Mouse (Mus musculus): Measurements from ENCODE around the gene Mettl15. TPM values are rescaled to one million over a fixed set of nuclear protein-coding genes. Genes with fewer than 3 reads are reported as not detected.

The Mettl15 gene
- polyA plus RNA-seq, 1 experiment: 5.1 TPM

DNA sequence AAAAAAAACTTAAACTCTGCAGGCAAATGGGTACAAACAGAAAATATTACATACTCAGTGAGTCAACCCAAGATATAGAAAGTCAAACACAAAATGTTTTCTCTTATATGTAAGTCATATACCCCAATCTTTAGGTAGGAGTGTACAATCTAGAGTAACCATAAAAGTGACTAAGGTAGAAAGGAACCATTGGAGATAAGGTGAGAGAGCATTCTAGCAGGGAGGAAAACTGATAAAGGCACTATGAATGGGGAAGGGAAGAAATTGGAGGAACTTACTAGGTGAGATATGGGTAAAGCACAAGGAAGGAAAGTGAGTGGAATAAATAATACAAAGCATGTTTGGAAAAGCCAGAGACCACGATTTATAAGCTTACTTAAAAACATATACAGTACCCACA, 122.0 kb downstream of the Mettl15 start:
- DNase-seq (ENCODE audit: low read depth): no peak

DNA sequence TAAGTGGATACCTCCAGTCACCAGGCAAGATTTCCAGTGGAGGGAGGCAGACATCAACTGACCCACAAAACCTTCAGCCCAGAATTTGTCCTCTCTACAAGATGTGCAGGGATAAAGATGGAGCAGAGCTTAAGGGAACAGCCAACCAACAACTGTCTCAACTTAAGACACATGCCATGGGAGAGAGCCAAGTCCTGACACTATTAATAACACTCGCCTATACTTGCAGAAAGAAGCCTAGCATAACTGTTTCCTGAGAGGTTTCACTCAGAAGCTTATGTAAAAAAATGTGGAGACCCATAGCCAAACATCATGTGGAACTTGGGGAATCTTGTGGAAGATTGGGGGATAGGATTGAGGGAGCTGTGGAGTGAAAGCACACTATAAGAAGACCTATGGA, 124.4 kb downstream of the Mettl15 start:
- DNase-seq (ENCODE audit: low read depth): no peak

DNA sequence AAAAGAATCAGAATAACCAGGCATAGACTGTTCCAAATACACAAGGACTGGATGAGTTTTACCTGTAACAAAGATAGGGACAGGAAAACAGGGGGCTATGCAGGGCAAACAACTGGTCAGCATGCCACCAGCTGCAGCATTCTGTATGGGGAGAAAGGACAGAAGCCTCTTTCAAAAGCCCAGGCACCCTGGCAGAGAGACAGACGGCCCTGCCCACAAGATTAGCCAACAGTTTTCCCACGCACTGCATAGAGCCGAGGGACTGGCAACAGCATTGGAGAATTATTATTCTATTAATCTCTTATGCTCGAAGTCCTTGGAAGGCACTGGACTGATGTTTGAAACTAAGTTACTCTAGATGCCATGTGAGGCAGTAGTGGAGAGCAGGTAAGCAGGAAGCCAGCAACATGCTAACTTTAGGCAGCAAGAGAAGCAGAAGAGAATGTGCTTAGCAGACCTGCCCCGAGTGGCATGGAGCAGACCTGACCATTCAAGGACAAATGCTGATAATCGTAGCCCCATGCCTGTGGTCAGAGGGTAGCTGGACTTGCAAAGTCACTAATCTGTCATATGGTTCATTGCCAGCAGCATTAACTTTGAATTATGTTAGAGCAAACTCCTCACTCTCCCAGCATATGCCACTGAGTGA, 127.0 kb downstream of the Mettl15 start:
- peak; percentile 16 for DNase-seq (ENCODE audit: low read depth)

- no peak for DNase-seq (ENCODE audit: low read depth)
Observed at GRCm38 (mm10) chr2:109147292-109147691, 133.3 kb downstream of the Mettl15 start.

GRCm38 (mm10) chr2:109144410-109144809, 136.1 kb downstream of the Mettl15 start:
- no peak for DNase-seq (ENCODE audit: low read depth)

DNA sequence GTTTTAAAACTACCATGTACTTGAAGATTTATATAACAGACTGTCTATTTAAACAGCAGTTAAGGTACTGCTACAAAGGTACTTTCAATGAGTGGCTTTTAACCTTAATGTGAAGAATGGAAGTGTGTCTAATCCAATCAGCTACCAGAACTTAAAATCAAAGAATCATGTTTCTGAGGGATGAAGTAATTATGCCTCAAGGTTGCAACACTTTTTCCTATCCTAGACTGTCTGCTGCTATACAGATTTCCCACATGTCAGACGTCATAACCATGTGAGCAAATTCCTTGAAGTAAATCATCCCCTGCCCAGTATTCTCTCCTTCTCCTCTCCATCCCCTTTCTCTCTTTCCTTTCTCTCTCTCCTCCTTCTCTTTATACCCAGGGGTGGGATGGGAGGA, 140.2 kb downstream of the Mettl15 start:
- no peak for DNase-seq (ENCODE audit: low read depth)

DNA sequence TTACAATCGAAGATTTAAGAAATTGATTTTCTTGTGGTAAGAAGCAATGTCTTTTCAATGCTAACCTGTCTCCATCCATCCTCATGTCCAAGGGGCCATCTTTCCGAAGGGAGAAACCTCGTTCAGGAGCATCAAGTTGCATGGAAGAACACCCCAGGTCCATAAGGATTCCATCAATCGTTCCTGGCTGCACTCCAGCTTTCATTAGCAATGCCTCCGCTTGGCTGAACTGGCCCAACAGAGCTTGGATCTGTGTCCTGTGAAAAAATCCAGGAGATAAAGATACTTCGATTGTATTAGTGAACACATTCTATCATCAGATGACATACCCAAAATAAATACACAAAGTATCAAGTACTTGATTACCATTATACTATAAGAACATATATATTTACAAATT, 143.3 kb downstream of the Mettl15 start:
- DNase-seq (ENCODE audit: low read depth): no peak

GRCm38 (mm10) chr2:109130718-109131117, 149.8 kb downstream of the Mettl15 start:
- DNase-seq (ENCODE audit: low read depth): no peak

DNA sequence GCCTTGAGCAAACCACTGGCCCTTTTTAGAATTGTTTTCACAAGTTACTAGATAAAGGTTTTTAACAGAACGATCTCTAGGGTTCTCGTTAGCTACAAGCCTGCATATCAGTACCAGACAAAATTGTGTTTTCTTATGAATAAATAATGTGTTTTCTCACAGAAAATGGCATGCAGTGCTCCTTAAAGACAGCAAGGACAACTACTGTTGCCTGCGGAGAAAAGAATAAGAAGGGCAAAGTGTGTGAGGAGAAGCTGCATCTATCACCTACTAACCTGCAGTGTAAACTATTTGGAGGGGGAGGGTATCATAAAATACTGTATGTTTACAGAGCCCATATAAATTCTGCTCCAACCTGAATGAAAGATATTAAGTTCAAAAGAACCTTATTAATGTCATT, 150.6 kb downstream of the Mettl15 start:
- DNase-seq (ENCODE audit: low read depth): no peak

- no peak for DNase-seq (ENCODE audit: low read depth)
Observed at GRCm38 (mm10) chr2:109105773-109106484, 174.6 kb downstream of the Mettl15 start.

GRCm38 (mm10) chr2:109049686-109050085, 230.9 kb downstream of the Mettl15 start:
- DNase-seq (ENCODE audit: low read depth): no peak

Other genes starting within 250 kb of the Mettl15 start
- gene Kif18a, start within 50 bp of the Mettl15 start, polyA plus RNA-seq (2012; rRNA removed): 0.28 and 0.37 TPM in 2 replicates

Measured in gonadal fat pad, adult 2 months (tissue).